Mouse (Mus musculus) heart, postnatal 14 days (tissue): ENCODE measurements around the gene Tulp4. TPM values are rescaled to one million over a fixed set of nuclear protein-coding genes. Genes with fewer than 3 reads are reported as not detected.
A peak's percentile ranks its signal among the peaks of the same experiment; 100 is the strongest.

Source experiments
- DNase-seq, 2 experiments: peaks; one replicate each; pipeline ENCODE4 v3.0.0; 2021 to 2022
- intact Hi-C: fragments of 180-260 bp; cut with DNase I; formaldehyde crosslinking; loops from one replicate; pipeline ENCODE4 v1.15.1; 2025
- total RNA-seq, 2 experiments: library from RNA; stranded (reverse); gene quantifications; 2 replicates each; pipeline ENCODE4 v1.2.3; 2021

Gene Tulp4
- total RNA-seq, 2 experiments from 2014 or later: 113 to 115 TPM

DNA sequence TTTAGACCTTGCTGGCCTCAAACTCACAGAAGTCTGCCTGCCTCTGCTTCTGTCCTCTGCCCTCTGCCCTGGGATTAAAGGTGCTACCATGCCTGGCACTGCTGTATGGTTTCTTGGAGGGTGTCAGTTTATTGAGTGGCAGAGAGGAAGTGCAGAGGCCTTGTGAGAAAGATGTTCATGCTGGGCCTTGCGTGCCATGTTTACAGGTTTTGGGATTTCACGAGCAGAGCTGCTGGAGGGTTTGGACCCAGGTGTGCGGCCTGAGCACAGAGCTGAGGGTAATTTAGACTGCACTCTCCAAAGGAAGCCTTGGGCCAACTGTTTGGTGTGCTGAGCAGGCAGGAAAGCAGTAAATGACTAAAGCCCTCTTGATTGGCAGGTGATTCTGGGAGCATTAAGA, 11.7 kb downstream of the Tulp4 start:
- intact Hi-C loops: no loop called here
- DNase-seq: no peak

DNA sequence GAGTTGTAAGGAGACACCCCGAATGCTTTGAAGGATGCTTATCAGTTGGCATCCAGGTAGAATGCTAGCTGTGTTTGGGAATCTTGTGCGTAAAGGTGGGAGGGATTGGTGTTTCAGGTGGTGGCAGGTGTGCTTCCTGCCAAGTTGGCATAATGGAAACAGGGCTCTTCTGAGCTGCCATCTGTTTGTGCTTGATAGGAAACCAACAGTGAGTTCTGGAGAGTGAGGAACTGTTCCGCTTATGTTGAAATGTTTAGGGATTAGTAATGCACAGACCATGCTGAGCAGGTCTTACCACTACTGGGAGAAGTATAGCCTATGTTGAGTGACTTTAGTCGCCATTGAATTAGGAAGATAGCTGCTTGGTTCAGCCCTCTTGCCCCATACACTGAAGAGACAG, 12.6 kb downstream of the Tulp4 start:
- no peak for DNase-seq
- intact Hi-C loops: no loop called here

DNA sequence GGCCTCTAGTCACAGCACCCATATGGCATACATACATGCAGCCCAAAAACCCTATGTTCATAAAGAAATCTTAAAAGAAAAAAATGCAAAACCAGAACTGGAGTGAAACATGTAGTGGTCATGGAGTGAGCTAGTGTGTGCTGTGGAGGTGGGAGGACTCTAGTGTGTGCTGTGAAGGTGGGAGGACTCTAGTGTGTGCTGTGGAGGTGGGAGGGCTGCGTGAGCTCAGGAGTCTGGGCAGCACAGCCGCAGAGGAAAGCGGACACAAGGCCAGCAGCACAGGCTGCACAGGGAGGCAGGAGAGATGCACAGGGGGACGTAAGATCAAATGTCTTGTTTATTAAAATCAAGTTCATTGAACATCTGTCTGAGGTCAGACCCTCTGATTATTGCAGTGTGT, 17.5 kb downstream of the Tulp4 start:
- intact Hi-C loops: no loop called here
- DNase-seq: no peak

DNA sequence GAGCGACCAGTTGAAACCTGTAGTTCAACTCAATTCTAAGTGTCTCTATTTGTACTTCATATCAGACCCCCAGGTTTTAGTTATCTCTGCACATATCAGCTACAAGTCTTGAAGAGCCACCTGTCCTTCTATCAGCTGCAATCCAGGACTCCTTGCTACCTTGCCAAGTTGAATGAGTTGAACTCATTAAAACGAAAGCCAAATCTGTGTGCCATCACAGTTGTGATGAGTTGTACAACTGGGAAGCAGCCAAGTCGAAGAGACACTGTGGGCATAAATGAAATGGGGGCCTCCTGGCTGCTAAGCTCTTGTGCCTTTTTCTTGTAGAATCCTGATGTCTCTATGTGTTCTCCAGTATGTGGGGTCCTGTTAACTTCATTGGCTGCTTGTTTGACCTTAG, 19.2 kb downstream of the Tulp4 start:
- DNase-seq: no peak
- intact Hi-C loops: no loop called here

DNA sequence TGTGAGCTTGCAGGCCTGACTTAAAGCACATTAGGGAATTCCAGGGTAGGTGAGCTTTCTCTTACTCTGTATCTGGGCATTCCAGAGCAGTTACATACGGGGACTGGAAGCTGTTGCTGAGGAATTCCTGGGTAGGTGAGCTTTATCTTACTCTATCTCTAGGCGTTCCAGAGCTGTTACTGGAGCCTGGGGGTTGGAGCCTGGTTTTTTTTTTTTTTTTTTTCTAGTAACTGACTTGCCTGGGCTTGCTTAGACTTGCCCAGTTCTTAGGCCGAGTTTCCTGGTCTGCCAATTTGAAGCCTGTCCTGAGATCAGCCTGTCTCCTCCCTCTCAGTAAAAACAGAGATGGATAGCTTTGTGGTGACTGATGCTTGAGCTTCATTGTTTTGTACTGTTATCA, 21.8 kb downstream of the Tulp4 start:
- DNase-seq: no peak
- intact Hi-C loops: no loop called here

DNA sequence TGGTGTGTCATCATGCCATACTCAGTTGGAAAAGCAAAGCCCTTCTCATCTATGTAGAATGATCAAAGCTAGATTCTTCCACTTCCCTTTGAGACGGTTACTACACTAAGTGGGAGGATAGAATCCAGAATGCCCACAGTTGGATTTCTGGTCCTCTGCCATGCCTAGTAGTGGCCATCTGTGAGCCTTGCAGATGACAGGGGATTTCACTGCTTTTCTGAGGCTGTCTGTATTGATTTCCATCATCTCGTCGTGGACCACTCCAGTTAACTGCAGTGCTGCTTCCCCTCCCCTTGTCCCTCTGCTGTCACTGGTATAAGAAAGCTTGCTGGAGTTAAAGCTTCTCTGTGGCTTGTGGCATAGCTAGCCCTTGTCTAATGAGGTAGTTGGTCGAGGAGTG, 23.1 kb downstream of the Tulp4 start:
- DNase-seq: no peak
- intact Hi-C loops: no loop called here

DNA sequence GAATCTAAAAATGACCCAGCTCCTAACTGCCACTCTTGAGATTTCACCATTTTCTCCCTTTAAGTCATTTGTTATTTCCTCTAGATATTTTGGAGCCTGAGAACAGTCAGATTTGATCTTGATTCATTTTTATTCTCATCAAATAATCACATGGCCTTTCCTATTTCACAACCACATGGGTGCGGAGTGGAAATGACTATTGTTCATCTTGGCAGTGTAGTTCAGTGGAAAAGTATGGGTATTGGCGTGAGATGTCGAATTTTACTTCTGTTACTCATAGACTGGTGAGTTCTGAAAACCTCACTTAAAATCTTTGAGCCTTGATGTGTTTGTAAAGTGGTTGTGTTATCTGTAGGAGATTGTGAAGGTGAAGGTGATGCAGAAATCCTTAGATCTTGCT, 24.8 kb downstream of the Tulp4 start:
- intact Hi-C loops: no loop called here

DNA sequence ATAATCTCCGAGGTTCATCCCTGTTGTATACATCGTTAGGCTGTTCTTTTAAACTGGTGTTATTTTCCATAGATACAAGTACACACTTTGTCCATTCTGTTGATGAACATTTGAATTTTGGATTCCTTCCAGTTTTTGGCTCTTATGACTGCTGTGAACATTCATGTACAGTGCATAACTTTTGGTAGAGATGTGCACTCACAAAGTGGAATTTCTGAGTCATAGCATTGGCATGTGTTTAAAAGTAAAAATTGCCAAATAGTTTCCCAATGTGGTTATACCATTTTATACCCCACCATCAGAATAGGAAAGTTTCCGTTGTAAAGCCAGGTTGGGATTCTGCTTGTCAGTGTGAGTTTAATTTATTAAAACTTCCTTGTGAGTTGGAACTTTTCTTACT, 34.6 kb downstream of the Tulp4 start:
- intact Hi-C loops: no loop called here
- no peak for DNase-seq

More for the DNA sequence above, 24.8 kb downstream of the Tulp4 start:
- DNase-seq: no peak

DNA sequence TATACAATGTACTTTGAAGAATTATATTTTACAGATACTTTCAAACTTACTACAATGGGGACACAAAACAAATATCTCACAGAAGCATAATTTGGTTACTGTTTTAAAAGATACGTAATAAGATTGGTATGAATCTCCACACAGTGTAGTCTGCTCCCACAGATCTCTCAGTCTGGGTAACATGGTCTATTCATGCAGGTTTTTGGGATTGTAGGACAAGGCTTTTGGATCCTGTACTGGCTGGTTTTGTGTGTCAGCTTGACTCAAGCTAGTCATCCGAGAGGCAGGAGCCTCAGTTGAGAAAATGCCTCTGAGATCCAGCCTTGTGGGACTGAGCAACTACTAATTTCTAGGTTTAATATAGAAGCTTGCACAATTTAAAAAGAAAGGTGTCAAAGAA, 35.1 kb downstream of the Tulp4 start:
- no peak for DNase-seq
- intact Hi-C loops: no loop called here

DNA sequence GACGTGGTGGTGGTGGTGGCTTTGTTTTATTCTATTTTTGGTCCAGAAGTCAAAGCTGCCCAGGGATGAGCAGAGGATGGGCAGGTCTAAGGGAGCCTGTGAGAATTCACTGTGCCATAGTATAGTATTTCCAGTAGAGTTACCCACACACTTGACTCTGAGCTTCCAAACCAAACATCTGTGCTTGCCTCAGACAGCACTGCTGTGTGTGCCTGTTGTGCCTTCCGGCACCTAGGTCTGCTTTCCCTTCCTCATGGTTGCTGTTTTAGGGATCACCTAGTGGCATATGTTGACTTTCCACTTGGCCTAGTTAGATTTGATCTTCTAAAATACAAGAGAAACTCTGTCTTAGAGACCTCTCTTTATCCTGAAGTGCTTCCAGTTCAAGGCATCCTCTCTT, 39.0 kb downstream of the Tulp4 start:
- intact Hi-C loops: no loop called here
- DNase-seq: no peak

DNA sequence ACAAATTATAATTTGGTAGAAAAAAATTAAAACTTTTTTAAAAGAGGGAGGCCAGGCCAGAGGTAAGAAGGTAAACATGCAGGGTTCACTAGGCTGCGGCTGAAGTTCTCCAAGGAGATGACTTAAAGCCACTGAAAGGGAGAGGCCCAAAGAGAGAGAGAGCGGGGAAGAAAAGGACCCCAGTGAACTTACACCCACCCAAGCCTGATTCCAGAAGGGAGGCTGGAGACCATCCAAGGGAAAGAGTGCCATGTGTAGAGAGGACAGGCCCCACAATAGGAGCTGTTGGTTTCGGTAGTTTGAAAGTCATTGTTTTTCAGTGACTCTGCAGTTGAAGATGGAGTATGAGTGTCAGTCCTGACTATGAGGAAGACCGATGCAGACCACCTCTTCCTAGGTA, 46.7 kb downstream of the Tulp4 start:
- DNase-seq: no peak
- intact Hi-C loops: no loop called here

DNA sequence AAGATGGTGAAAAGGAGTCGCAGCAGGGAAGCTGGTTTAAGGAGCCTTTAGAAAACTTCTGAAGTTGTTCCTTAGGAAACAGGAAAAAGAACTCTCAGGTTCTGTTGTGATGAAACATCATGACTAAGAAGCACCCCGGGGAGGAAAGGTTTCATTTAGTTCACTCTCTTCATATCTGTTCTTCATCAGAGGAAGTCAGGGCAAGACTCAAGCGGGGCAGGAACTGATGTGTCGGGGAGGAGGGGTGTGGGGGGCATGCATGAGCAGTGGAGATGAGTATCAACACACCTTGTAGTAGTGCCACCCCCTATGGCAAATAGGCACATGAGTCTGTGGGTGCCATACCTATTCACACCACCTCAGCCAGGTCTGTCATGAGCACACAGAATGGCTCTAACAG, 47.3 kb downstream of the Tulp4 start:
- DNase-seq: no peak
- intact Hi-C loops: no loop called here

DNA sequence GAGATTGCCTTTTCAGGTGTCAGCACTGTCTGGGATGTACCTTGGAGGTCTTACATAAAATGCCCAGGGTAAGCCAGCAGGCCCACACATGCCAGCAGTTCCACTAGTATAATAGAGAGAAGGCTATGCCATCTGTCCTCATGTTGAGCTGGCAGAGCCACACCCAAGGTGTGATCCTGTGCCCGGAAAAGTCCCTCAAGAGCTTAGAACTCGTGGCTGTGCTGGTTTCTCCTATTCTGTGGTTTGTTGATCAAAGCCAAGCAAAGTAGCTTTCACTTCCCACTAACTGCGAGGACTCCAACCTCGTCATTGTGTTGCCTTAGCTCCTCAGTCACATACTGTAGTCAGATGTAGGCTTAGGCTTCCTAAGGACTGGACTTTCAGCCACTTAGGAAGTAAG, 48.1 kb downstream of the Tulp4 start:
- intact Hi-C loops: no loop called here
- DNase-seq: no peak

DNA sequence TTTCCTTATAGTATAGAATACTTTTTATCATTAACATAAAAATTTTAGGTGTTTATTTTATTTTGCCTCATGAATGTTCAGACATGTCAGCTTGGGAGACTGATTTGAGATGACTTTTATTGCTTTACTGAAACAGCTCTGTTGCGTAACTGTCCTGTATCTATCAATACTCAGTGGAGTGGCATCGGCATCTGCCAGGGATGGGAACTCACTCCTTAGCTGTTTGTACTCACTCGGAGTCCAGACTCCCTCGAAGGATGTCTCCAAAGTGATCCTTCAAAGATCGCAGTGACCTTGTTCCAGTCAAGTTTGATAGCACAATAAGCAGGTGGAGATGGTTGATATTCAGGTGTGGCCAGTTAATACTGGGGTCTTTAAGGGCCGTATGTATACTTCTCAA, 54.3 kb downstream of the Tulp4 start:
- intact Hi-C loops: no loop called here
- DNase-seq: no peak

DNA sequence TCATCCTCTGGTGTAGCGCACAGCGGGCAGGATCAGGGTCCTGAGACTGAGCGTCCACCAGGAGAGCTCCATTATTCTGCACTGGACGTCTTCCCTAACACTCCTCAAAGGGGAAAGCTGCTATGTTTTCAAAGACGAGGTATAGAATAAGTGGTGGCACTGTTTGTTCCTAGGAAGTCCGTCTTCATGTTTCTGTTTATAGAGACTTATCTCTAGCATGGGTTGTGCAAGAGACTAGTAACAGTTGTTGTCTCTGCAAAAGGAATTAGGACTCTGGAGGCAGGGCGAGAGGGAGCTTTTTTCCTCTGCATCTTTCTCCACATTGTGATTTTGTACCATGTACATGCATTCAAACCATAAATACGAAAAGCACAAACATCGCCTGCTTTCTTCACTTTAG, 55.7 kb downstream of the Tulp4 start:
- intact Hi-C loops: no loop called here
- no peak for DNase-seq

DNA sequence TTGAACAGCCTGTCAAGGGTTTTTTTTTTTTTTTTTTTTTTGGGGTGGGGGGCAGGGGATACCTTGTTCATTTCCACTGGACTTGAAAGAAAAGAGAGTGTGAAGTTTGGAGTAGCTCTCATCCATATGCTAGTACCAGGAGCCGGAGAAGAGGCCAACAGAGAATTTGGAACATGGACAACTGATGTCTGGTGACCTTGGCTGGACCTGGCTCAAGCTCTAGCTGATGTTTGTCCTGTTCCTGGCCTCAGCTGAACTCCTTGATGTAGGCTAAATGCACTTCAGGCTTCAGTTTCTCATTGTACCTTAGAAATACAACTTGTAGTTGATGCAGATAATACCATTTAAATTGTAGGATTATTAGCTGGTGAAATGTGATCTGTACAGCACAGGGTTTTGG, 56.5 kb downstream of the Tulp4 start:
- peak; percentile 23 to 38 for DNase-seq
- intact Hi-C loops: no loop called here

DNA sequence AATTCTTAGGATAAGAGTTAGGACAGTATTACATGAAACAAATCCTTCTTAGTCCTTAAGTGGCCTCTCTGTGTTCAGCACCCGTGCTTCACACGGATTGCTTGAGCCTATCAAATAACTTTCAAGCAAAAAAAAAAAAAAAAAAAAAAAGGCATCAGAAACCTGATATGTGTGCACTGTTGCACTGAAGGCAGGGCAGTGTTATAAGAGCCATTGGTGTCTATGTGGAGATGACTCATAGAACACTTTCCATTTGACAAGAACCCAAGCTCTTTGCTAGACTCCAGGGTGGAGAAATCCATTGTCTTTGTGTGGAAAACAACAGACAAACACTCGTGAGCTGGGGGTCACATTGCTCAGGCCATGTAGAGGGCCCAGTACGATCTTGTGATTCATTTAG, 58.7 kb downstream of the Tulp4 start:
- intact Hi-C loops: no loop called here
- no peak for DNase-seq

DNA sequence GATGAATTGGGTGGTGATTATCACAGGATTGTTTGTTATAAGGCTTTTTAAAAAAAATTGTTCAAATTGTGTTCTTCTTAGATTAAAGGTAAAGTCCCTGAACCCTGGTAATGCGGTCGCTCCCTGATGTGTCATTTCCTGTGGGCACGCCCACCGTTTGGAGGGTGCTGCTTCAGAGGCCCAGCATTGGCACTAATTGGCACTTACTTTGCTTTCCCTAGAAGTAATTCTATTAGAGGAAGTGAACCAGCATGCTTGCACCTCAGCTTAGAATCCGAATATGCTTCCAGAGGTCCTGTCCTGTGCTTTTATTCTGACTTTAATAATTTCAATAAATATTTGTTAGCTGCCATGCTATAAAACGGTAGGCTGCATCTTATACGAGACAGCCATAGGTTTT, 66.2 kb downstream of the Tulp4 start:
- intact Hi-C loops: loop anchor here (5.0 kb wide), 1 partner anchor 65 kb away; the partner anchor contains the start of gene Tulp4
- peak in 1 of 2 experiments; percentile 19 for DNase-seq

DNA sequence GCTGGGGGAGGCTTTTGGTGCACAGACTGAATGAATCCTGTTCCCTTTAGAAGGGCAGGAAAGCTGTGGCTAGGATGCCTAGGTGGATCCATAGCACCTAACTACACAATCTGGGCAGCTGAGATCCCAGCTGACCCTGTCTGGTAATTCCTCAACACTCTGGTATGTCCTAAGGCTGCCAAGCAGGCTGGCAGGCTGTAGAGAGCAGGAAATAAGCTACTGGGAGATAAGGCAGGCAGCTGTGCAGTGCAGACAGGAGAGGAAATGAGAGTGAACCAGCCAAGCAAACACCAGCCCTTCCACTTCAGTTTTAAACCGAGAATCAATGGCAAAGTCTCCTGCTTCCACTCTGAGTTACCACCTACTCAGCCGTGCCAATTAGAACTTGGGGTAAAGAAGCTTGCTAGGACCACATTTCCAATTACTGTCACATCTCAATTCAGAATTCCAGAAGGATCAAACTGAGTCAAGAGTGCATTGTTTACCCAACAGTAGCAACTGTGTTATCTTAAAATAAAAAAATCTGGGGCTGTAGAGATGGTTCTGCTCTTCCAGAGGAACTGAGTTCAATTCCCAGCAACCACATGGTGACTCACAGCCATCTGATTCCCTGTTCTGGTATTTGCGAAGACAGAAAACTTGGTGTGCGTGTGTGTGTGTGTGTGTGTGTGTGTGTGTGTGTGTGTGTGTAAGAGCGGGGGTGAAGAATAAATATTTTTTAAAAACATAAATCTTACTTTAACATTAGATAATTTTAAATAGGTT, 66.9 kb downstream of the Tulp4 start:
- DNase-seq: peak; percentile 54 to 69
- intact Hi-C loops: loop anchor here (5.0 kb wide), 1 partner anchor 66 kb away; the partner anchor contains the start of gene Tulp4

DNA sequence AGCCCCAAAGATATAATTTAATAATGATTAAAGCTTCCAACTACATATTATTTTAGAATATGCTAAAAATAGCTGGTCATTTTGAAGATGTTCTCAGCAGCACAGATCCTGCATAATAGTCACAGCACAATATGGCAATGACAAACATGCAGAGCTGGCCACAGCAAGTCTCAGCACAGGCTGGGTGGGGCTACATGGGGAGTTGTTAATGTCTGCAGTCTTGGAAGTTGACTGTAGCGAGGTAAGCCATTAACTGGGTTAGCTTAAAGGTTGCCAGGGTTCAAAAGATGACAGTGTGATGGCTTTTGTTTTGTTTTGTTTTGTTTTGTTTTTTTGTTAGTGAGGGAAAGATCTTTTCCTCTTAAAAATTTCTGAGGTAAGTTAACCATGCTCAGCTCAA, 68.3 kb downstream of the Tulp4 start:
- intact Hi-C loops: loop anchor here (5.0 kb wide), 1 partner anchor 67 kb away; the partner anchor contains the start of gene Tulp4
- no peak for DNase-seq

DNA sequence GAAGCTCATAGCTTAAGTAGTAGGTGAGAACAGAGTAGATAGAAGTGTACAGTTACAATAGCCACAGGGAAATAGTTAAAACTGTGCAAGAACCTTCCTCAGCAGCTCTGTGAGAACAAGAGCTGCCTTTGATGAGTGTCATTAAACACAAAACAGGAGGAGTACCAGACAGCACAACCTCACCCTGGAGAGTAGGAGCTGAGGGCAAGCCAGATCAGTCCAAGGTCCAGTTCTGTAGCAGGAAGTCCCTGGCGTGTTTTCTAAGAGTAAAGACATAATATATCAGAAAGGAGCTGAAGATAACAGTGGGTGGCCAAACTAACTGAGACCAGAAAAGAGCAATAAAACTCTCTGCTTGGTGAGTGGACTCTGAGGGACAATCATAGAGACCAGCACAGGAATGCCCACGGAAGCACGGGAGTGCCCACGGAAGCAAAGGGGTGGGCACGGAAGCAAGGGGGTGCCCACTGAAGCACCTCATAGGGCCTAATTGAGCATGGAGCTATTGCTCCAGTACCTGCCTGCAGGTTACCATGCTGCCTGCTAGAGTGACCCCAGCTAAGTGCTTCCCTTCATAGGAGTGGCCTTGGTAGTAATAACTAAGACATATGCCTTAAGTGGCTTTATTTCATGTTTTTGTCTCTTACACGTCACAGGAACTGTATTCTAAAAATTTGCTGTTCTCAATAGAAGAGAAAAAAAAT, 72.5 kb downstream of the Tulp4 start:
- intact Hi-C loops: no loop called here
- no peak for DNase-seq

DNA sequence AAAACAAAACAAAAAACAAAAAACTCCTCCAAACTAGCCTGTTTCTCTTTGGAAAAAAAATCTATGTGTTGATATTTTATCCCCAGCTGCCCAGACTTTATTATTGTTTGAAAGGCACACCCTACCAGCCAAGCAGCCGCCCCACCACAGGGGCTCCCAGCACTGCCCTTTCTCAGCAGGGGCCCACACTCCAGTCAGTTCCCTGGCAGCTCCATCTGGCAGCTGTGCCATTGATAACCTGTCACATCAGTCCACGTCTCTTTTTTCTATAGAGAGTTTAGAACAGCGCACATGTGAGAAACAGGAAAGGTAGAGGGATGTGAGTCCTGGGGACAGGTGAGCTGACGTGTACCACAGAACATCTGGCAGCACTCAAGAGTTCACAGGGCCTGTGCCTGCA, 73.2 kb downstream of the Tulp4 start:
- intact Hi-C loops: no loop called here
- no peak for DNase-seq
